Mouse (Mus musculus) myocyte (in vitro differentiated cells): ENCODE measurements around the gene Gm20388.

Experiments
- CEBPB ChIP-seq: IDR thresholded peaks from 2 replicates; pipeline ENCODE4 v1.6.1; 2011; ENCODE audit warnings: mild to moderate bottlenecking, moderate library complexity; ENCODE audit not compliant: poor library complexity, insufficient read depth, severe bottlenecking
- E2F4 ChIP-seq: IDR thresholded peaks from one replicate; pipeline ENCODE4 v1.6.1; 2011; ENCODE audit warnings: mild to moderate bottlenecking, control low read depth, moderate library complexity; ENCODE audit not compliant: insufficient read depth
- MAX ChIP-seq: IDR thresholded peaks from one replicate; pipeline ENCODE4 v1.6.1; 2011; ENCODE audit warnings: low read depth, mild to moderate bottlenecking, control low read depth
- MYOD1 ChIP-seq, 3 experiments: IDR thresholded peaks; one replicate each; pipeline ENCODE4 v1.6.1; 2011; ENCODE audit warnings: control low read depth in 2 of 3, low read depth in 2 of 3, mild to moderate bottlenecking in 2 of 3, moderate library complexity in 1 of 3; ENCODE audit not compliant: insufficient read length in 2 of 3, control insufficient read depth in 1 of 3
- MYOG ChIP-seq, 3 experiments: IDR thresholded peaks; one replicate each; pipeline ENCODE4 v1.6.1; 2011; ENCODE audit warnings: control low read depth in 2 of 3, low read depth in 2 of 3, mild to moderate bottlenecking in 2 of 3; ENCODE audit not compliant: insufficient read length in 2 of 3, control insufficient read depth in 1 of 3, insufficient read depth in 1 of 3
- POLR2A ChIP-seq: IDR thresholded peaks from one replicate; pipeline ENCODE4 v1.6.1; 2011; ENCODE audit warnings: low read depth, mild to moderate bottlenecking, control low read depth, moderate library complexity; ENCODE audit not compliant: insufficient read length
- POLR2AphosphoS2 ChIP-seq: IDR thresholded peaks from one replicate; pipeline ENCODE4 v1.6.1; 2011; ENCODE audit warnings: low read depth, control low read depth; ENCODE audit not compliant: insufficient read length
- REST ChIP-seq: IDR thresholded peaks from one replicate; pipeline ENCODE4 v1.6.1; 2011; ENCODE audit warnings: mild to moderate bottlenecking, control low read depth, moderate library complexity; ENCODE audit not compliant: insufficient read depth, insufficient read length
- SRF ChIP-seq: IDR thresholded peaks from one replicate; pipeline ENCODE4 v1.6.1; 2011; ENCODE audit warnings: low read depth; ENCODE audit not compliant: control insufficient read depth, insufficient read length
- TCF12 ChIP-seq: IDR thresholded peaks from one replicate; pipeline ENCODE4 v1.6.1; 2011; ENCODE audit warnings: mild to moderate bottlenecking, control low read depth; ENCODE audit not compliant: poor library complexity, insufficient read depth, severe bottlenecking
- TCF3 ChIP-seq: IDR thresholded peaks from one replicate; pipeline ENCODE4 v1.6.1; 2011; ENCODE audit warnings: low read depth, control low read depth; ENCODE audit not compliant: insufficient read length
- USF1 ChIP-seq: IDR thresholded peaks from one replicate; pipeline ENCODE4 v1.6.1; 2011; ENCODE audit warnings: low read depth, mild to moderate bottlenecking, control low read depth, moderate library complexity

DNA sequence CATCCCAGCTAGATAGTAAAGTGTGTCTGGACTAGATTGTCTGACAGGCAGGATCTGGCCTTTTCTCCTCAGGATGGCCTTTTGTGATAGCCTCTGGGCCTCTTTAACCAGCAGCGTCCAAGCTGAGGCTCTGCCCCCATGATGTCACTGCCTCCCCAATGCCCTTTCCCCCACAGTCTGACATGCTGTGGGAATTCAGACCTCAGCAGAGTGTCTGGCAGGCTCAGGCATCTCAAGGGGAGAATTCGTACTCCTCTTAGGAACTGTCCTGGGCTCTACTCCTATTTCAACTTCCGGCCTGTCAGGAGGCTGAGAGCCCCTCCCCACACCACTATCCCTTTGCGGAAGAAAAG, 553.9 kb downstream of the Gm20388 start:
- TF ChIP-seq POLR2A, result no peak
- TF ChIP-seq TCF12, result no peak
- TF ChIP-seq MAX, result no peak
- no peak for TF ChIP-seq MYOD1 (IDR thresholded peaks at IDR 0.05; ENCODE audit: control insufficient read depth in 1 of 3, insufficient read length in 2 of 3, low read depth in 2 of 3)
- TF ChIP-seq CEBPB, result no peak
- TF ChIP-seq POLR2AphosphoS2, result no peak
- no peak for TF ChIP-seq USF1
- TF ChIP-seq E2F4, result no peak
- no peak for TF ChIP-seq MYOG (IDR thresholded peaks at IDR 0.05; ENCODE audit: control insufficient read depth in 1 of 3, insufficient read depth in 1 of 3, insufficient read length in 2 of 3, low read depth in 2 of 3)
- no peak for TF ChIP-seq REST
- TF ChIP-seq TCF3, result no peak
- no peak for TF ChIP-seq SRF
